Mouse (Mus musculus) C2C12 (cell line): ENCODE data around the gene Tcf25.

ENCODE experiments used
- CEBPB ChIP-seq: IDR thresholded peaks from one replicate; pipeline ENCODE4 v1.6.1; 2011; ENCODE audit warnings: low read depth, mild to moderate bottlenecking, control low read depth, moderate library complexity
- CTCF ChIP-seq: IDR thresholded peaks from one replicate; pipeline ENCODE4 v1.5.1; 2011; ENCODE audit not compliant: control insufficient read depth, insufficient read depth, insufficient read length
- MAX ChIP-seq: IDR thresholded peaks from one replicate; pipeline ENCODE4 v1.6.1; 2011; ENCODE audit warnings: mild to moderate bottlenecking, control low read depth
- MYOD1 ChIP-seq: IDR thresholded peaks from one replicate; pipeline ENCODE4 v1.6.1; 2011; ENCODE audit warnings: low read depth; ENCODE audit not compliant: control insufficient read depth, insufficient read length
- MYOG ChIP-seq: IDR thresholded peaks from one replicate; pipeline ENCODE4 v1.6.1; 2011; ENCODE audit not compliant: control insufficient read depth, insufficient read length; ENCODE audit errors: extremely low read depth
- USF1 ChIP-seq: IDR thresholded peaks from one replicate; pipeline ENCODE4 v1.6.1; 2011; ENCODE audit warnings: low read depth, mild to moderate bottlenecking, control low read depth, moderate library complexity

GRCm38 (mm10) chr8:123428939-123429721 lies 55.6 kb downstream of the Tcf25 start:
- TF ChIP-seq CTCF (no peak), CEBPB (no peak), MAX (no peak), USF1 (no peak), MYOD1 (no peak), MYOG (no peak)
